Mouse (Mus musculus) erythroblast, embryonic 14.5 days (primary cell): ENCODE data around the gene Zdhhc24. TPM values are rescaled to one million over a fixed set of nuclear protein-coding genes. Genes with fewer than 3 reads are reported as not detected.

ENCODE experiments used
- H3K27me3 ChIP-seq: 2 replicates; pipeline ENCODE4 v1.6.1; 2012; ENCODE audit warnings: inconsistent platforms; ENCODE audit not compliant: control insufficient read depth
- H3K36me3 ChIP-seq: 2 replicates; pipeline ENCODE4 v1.6.1; 2012; ENCODE audit warnings: mild to moderate bottlenecking, inconsistent platforms; ENCODE audit not compliant: control insufficient read depth
- H3K4me1 ChIP-seq: 2 replicates; pipeline ENCODE4 v1.6.1; 2012; ENCODE audit warnings: inconsistent platforms; ENCODE audit not compliant: control insufficient read depth
- H3K4me3 ChIP-seq: replicated peaks from 2 replicates; pipeline ENCODE3; 2012; ENCODE audit warnings: moderate library complexity, mild to moderate bottlenecking, inconsistent platforms
- H3K9me3 ChIP-seq: 2 replicates; pipeline ENCODE4 v1.6.1; 2012; ENCODE audit warnings: low read length, inconsistent platforms, mixed read lengths; ENCODE audit not compliant: control insufficient read depth
- GATA1 ChIP-seq: IDR thresholded peaks from 2 replicates; pipeline ENCODE4 v1.6.1; 2012; ENCODE audit warnings: low read length, inconsistent platforms, mixed read lengths
- TAL1 ChIP-seq: IDR thresholded peaks from 3 replicates; pipeline ENCODE4 v1.6.1; 2012; ENCODE audit warnings: low read length, inconsistent platforms, mixed read lengths
- polyA plus RNA-seq: library from polyadenylated mRNA; stranded (reverse); fragments of >175 nt; gene quantifications from 2 replicates; pipeline ENCODE4 v1.2.3, GENCODE M21; 2012

Gene Zdhhc24
- polyA plus RNA-seq, 1 experiment: 1.1 TPM

DNA sequence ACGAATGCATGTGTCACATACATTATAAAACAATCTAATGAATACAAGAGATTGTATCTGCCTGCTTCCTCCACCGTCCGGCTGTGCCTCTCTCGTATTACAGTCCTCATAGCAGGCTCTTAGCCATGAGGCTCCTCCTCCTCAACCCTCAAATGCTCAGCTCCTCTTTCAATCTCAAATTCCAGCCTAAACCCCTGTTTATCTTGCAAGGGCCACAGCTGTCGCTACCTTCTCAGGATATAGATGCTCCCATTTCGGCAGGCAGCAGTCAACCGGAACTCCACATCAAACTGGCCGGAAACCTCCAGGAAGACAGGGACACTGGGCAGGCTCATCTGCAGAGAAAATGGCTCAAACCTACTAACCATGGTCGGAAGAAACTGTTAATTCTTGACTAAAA lies 20.5 kb downstream of the Zdhhc24 start:
- Histone ChIP-seq H3K4me1 (peaks cover 16% of the 10 kb centered on the region), H3K4me3 (no peak overlapping the region), H3K36me3 (peaks cover 14% of the 10 kb centered on the region), H3K27me3 (no peaks in the 10 kb centered on the region), H3K9me3 (no peaks in the 10 kb centered on the region)
- TF ChIP-seq TAL1 (no peak), GATA1 (no peak)

DNA sequence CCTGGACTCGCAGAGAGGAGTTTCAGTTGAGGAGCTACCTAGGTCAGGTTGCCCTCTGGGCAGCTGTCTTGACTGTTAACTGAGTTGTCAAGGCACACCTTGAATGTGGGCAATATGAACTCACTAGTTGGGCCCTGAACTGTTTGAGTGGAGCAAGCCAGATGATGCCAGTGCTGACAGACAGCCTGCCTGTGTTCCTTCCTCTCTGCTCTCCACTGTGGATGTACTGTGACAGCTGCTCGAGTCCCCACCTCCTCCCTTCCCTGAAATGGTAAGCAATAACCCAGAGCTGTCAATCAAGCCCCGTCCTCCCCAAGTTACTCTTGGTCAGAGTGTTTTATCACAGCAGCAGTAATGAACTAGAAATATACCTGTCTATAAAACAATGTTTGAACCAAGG lies 21.4 kb downstream of the Zdhhc24 start:
- Histone ChIP-seq H3K27me3 (no peaks in the 10 kb centered on the region), H3K4me1 (peaks cover 12% of the 10 kb centered on the region), H3K36me3 (peaks cover 14% of the 10 kb centered on the region), H3K9me3 (no peaks in the 10 kb centered on the region), H3K4me3 (no peak overlapping the region)
- TF ChIP-seq GATA1: no peak
- no peak for TF ChIP-seq TAL1

DNA sequence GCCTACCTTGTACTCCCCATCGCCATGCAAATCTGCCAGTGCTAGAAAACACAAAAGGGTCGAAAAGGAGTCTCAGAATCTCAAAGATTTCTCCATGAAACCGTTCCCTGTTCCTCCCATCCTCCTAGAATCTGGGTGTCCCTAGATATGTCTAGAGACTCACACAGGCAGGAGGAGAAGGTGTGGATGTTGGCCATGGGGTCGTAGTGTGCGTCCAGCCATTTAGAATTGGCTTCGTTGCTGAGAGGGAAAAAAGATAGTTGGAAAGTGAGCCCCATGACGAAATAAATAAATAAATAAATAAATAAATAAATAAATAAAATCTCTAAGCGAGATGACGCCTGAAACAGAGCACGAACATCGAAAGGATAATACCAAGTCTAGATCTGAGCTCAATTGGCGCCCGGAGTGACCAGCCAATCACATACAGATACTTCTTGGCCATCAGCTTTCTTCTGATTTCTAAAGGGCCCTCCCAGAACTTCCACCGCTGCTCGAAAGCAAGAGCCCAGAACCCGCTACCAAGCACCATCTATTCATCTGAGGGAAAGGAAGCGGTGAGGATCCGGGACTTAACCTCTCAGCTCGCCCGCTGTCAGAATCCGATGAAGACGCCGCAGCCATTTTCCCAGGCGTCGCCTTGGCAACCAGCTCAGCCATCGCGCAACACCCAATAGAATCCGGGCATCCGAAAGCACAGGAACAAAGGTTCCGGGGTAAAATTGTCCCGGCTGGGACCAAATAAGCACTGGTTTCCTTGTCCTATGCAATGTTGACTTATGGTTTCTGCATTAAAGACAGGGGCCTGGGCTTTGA lies 27.7 kb downstream of the Zdhhc24 start, which contains the start of gene Bbs1:
Gene Bbs1 (minus strand): TSS at position 650 of the 816 bp plus-strand sequence.
- H3K36me3 ChIP-seq: peaks cover 45% of the 10 kb centered on the region
- no peak for TF ChIP-seq TAL1
- no peak for TF ChIP-seq GATA1

DNA sequence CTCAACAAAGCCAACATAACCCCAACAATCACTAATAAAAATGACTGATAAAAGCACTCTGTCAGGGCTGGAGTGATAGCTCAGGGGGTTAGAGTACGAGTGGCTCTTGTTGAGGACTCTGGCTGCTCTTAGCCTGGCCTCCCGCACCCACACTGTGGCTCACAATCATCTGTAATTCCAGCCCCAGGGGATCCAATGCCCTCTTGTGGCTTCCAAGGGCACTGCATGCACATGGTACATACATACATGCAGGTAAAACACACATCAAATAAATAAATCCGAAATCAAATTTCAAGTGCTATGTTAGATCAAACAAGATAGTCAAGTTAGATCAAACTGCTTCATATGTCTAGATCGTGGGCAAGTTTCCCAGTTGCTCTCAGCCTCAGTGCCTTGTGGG lies 29.6 kb downstream of the Zdhhc24 start:
- no peaks in the 10 kb centered on the region for H3K27me3 ChIP-seq
- no peaks in the 10 kb centered on the region for H3K9me3 ChIP-seq
- peaks cover 18% of the 10 kb centered on the region for H3K4me1 ChIP-seq
- no peak for TF ChIP-seq TAL1
- TF ChIP-seq GATA1: no peak
- peaks cover 58% of the 10 kb centered on the region for H3K36me3 ChIP-seq
- no peak overlapping the region for H3K4me3 ChIP-seq

More for the DNA sequence above, 27.7 kb downstream of the Zdhhc24 start, which contains the start of gene Bbs1:
- Histone ChIP-seq H3K9me3 (no peaks in the 10 kb centered on the region), H3K4me1 (peaks cover 10% of the 10 kb centered on the region), H3K27me3 (no peaks in the 10 kb centered on the region), H3K4me3 (peak within 1 kb of the TSS; percentile 83)

DNA sequence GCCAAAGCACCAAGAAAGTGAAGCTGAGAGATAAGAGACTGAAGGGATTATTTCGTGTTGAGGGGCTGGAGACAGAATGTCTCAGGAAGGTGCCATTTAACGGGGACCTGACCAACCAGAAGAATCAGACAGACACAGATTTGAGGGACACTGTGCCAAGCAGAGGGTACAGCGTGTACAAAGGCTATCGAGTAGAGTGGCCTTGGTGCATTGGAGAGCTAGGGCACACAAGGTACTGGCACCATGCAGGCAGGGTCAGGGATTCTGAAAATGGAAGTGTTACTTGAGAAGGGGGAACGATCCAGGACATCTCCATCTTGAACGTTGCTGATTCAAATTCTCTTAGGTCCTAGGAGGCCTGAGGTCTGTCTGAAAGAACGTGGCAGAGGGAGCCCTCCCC lies 30.9 kb downstream of the Zdhhc24 start:
- Histone ChIP-seq H3K27me3 (no peaks in the 10 kb centered on the region), H3K9me3 (no peaks in the 10 kb centered on the region), H3K4me3 (no peak overlapping the region), H3K4me1 (peaks cover 24% of the 10 kb centered on the region), H3K36me3 (peaks cover 69% of the 10 kb centered on the region)
- TF ChIP-seq TAL1 (no peak), GATA1 (no peak)

DNA sequence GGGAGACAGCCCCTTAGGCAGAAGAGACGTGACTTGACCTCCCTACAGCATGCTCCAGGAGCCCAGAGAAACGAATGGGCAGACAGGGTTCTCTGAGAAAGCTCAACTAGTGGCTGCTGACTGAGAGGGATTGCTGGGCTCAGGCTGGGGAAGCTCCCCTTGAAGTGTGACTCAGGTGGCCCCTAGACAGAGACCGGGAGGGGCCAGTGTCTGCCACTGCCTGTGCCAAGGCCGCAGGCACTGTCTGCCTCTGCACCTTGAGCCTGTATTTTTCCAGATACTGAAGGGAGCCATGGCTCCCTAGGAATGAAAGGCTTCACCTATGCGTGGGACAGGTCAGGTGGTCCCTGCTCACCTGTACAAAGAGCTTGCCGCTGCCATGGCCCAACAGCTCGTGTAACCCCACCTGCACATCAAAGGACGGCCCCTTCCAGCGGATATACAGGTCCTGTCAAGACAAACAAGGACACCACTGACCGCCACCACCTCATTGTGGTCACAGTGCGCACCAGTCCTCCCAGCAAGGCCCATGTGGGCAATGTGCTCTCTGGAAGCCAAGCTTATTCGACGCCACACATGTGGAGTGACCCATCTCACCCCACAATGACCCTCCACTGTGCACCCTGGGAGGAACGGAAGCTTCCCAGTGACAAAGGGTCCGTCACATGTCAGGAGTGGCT lies 37.6 kb downstream of the Zdhhc24 start:
- H3K9me3 ChIP-seq: no peaks in the 10 kb centered on the region
- H3K36me3 ChIP-seq: peaks cover 93% of the 10 kb centered on the region
- H3K27me3 ChIP-seq: no peaks in the 10 kb centered on the region
- TF ChIP-seq TAL1 (no peak), GATA1 (no peak)
- H3K4me1 ChIP-seq: peaks cover 15% of the 10 kb centered on the region
- no peak overlapping the region for H3K4me3 ChIP-seq

DNA sequence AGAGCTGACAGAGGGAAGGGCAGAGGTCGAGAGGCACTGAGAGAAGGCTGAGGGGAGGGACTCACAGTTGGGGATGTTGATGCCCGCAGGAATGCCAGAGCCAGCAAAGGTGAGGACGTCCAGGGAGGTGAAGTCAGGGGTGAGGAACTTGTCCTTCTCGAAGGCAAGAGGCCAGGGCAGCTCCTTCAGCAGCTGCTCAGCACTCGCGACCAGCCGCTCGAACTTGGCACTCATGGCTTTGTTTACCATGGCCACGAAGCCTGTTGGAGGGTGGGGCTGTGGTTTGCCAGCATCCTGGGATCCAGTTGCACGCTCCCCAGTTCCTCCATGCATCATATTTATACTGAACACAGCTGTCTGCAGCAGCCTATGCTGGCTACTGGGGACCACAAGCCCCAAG lies 38.4 kb downstream of the Zdhhc24 start:
- H3K36me3 ChIP-seq: peaks cover 93% of the 10 kb centered on the region
- no peaks in the 10 kb centered on the region for H3K27me3 ChIP-seq
- no peak overlapping the region for H3K4me3 ChIP-seq
- no peak for TF ChIP-seq GATA1
- TF ChIP-seq TAL1: no peak
- H3K4me1 ChIP-seq: peaks cover 15% of the 10 kb centered on the region
- H3K9me3 ChIP-seq: no peaks in the 10 kb centered on the region

DNA sequence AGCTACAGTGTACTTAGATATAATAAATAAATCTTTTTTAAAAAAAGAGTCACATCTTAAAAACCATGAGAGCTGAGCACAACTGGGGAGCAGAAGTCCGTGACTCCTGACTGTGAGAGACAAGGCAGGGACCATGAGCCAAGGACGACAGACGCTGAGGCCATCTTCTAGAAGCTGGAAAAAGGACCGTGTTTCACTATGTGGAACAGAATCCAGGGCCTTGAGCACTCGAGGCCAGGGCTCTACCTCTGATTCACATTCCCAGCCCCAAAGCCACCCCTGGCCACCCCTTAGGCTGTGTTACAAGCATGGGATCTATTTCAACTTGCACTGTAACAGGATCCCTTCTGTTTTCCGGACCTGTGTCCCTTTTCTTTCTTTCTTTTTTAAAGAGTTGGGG lies 41.2 kb downstream of the Zdhhc24 start:
- H3K36me3 ChIP-seq: peaks cover 96% of the 10 kb centered on the region

DNA sequence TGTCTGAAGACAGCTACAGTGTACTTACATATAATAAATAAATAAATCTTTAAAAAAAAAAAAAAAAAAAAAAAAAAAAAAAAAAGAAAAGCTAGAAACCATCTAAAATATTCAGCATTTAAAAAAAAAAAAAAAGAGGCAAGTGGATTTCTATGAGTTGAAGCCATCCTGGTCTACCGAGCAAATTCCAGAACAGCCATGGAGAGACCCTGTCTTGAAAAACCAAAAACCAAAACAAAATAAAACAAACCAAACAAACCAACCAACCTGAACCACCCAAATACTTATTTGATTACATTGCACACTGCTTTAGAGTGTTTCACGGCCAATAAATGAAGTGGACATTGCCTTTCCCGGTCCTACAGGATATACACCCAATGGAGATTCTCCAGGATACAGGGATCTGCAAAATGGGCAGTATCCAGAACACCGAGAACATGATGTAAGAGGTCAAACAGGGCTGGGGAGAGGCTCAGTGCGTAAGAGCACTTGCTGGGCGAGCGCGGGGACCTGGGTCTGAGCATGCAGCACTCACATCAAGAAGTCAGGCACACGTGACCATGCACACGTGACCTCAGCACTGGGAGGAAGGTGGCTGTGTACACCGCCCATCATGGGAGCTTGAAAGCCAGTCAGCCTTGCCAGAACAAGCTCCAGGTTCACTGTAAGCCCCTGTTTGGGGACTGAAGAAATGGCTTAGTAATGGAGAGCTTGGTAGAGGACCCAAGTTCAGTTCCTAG lies 46.8 kb downstream of the Zdhhc24 start:
- Histone ChIP-seq H3K27me3 (no peaks in the 10 kb centered on the region), H3K4me3 (no peak overlapping the region), H3K9me3 (no peaks in the 10 kb centered on the region), H3K36me3 (peaks cover 62% of the 10 kb centered on the region), H3K4me1 (peaks cover 33% of the 10 kb centered on the region)
- TF ChIP-seq GATA1 (no peak), TAL1 (no peak)

More for the DNA sequence above, 41.2 kb downstream of the Zdhhc24 start:
- TF ChIP-seq GATA1: no peak
- TF ChIP-seq TAL1: no peak
- Histone ChIP-seq H3K9me3 (no peaks in the 10 kb centered on the region), H3K4me1 (no peaks in the 10 kb centered on the region), H3K4me3 (no peak overlapping the region), H3K27me3 (no peaks in the 10 kb centered on the region)
